Comparison of ENCODE assay signal across 10 mouse cellular contexts in the genomic region with DNA sequence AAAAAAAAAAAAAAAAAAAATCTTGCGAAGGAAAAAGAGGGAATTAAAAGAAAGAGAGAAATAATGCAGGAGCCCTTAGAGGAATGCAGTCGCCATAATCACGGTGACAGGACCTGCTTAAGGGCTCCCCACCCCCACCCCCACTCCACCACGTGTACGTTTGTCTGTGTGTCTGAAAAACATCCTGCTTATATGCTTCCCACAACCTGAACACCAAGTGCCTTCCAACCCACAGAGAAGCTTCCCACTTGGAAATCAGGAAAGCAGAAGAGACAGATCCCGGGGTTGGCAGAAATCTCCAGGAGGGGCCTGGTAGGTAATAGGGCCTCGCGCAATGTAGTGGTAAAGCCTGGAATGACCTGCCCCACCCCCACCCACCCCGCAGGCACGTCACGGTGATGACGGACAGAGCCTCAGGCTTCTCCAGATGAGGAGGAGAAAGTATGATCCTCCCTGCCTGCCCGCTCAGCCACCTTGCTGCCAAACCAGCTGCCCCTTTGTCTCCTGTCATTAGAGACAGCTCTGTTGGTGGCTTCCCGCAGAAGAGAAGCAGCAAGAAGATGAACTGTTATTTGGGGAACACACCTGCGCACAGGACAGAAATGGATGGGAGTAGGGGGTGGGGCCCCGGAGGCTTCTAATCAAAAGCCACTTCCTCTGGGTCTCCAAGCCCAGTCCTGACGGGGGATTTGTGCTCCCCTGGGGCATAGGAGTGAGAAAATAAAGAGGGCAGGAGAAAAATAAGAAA. TPM values are rescaled to one million over a fixed set of nuclear protein-coding genes. Genes with fewer than 3 reads are reported as not detected.
DNase-seq lines count a peak whose midpoint lies in the region; ATAC-seq and TF ChIP-seq lines count a peak whose summit lies in the region.
"Had no signal": no experiment of that assay in that cellular context is flagged by ENCODE, and none has a peak within 500 bp of the region (broad histone marks: within the 10 kb centered on the region; RNA-seq: fewer than 3 reads in every experiment).

No protein-coding gene starts in this region.

- intact Hi-C loops in left cerebral cortex, adult 2 months (cut with DNase I): loop anchor here (2.0 to 10.0 kb wide), 5 partner anchors 15 to 329 kb away; a partner anchor contains a TSS
- intact Hi-C loops in left cerebral cortex, postnatal 4 days (cut with DNase I): loop anchor here (5.0 kb wide), 1 partner anchor 329 kb away; a partner anchor contains a TSS

- peak in 1 of 2 experiments; percentile 24 for DNase-seq in left cerebral cortex, adult 2 months (ENCODE audit: extremely low spot score in 1 of 2, low spot score in 2 of 2)
- DNase-seq in left cerebral cortex, postnatal 4 days: no peak
- DNase-seq in embryonic facial prominence, embryonic 14.5 days (ENCODE audit: low spot score): no peak
- DNase-seq in limb, embryonic 14.5 days (ENCODE audit: low spot score): no peak
- peak; percentile 66 to 76 for DNase-seq in thymus, postnatal 10 days (ENCODE audit: low spot score in 2 of 2)
- no peak for DNase-seq in adrenal gland, adult 2 months
- DNase-seq: gastrocnemius, postnatal 36 days had no signal

- no peak for TF ChIP-seq POLR2A in limb, embryonic 14.5 days (IDR thresholded peaks at IDR 0.05; ENCODE audit: borderline replicate concordance, extremely low read depth, insufficient read depth, insufficient read length)

- H3K27me3 ChIP-seq in embryonic facial prominence, embryonic 14.5 days (replicated peaks; ENCODE audit: control insufficient read depth, insufficient read depth, low read length): peaks cover 19% of the 10 kb centered on the region
- H3K27me3 ChIP-seq in limb, embryonic 14.5 days (ENCODE audit: control insufficient read depth, insufficient read depth, low read length): 0 out of 2 replicates have a peak, but pooled peaks cover 4% of the 10 kb centered on the region

- ATAC-seq in embryonic facial prominence, embryonic 14.5 days (ENCODE audit: low read depth): no peak
- no peak for ATAC-seq in limb, embryonic 14.5 days (ENCODE audit: low FRiP score, low read depth)
- ATAC-seq in cerebellum, adult (ENCODE audit: insufficient number of reproducible peaks, low FRiP score, low TSS enrichment): no peak
- ATAC-seq in monocyte, adult 5-6 weeks (replicated peaks; ENCODE audit: insufficient number of reproducible peaks, low FRiP score, low TSS enrichment, poor library complexity, severe bottlenecking): no peak

- peak overlapping the region; percentile 64; the same call in 1 of the 2 replicates for H3K27ac ChIP-seq in left cerebral cortex, adult 2 months
- no peak overlapping the region for H3K27ac ChIP-seq in embryonic facial prominence, embryonic 14.5 days (replicated peaks; ENCODE audit: low read depth, low read length)
- H3K27ac ChIP-seq in limb, embryonic 14.5 days (replicated peaks; ENCODE audit: low read depth, low read length): no peak overlapping the region

- no peak overlapping the region for H3K9ac ChIP-seq in embryonic facial prominence, embryonic 14.5 days (ENCODE audit: low read depth, low read length)
- H3K9ac ChIP-seq in limb, embryonic 14.5 days (ENCODE audit: low read depth, low read length, severe bottlenecking): peak overlapping the region; percentile 25; the same call in 1 of the 2 replicates

- H3K9me3 ChIP-seq in embryonic facial prominence, embryonic 14.5 days (ENCODE audit: control insufficient read depth, low read length): no peaks in the 10 kb centered on the region
- H3K9me3 ChIP-seq in limb, embryonic 14.5 days (ENCODE audit: control insufficient read depth, low read length): no peaks in the 10 kb centered on the region
- H3K9me3 ChIP-seq: megakaryocyte, embryonic 14.5 days had no signal

- 7% methylated on average over 17 of the region's 17 CpGs for WGBS in embryonic facial prominence, embryonic 14.5 days
- WGBS in limb, embryonic 14.5 days: 5% methylated on average over 16 of the region's 17 CpGs

- peak overlapping the region; percentile 12; the same call in 1 of the 2 replicates for H3K4me2 ChIP-seq in embryonic facial prominence, embryonic 14.5 days (ENCODE audit: low read depth, low read length)
- H3K4me2 ChIP-seq in limb, embryonic 14.5 days (replicated peaks; ENCODE audit: low read depth, low read length, severe bottlenecking): no peak overlapping the region

- TF ChIP-seq CTCF in left cerebral cortex, adult 2 months (IDR thresholded peaks at IDR 0.05): no peak

- H3K4me3 ChIP-seq in left cerebral cortex, adult 2 months: no peak overlapping the region
- H3K4me3 ChIP-seq in embryonic facial prominence, embryonic 14.5 days (ENCODE audit: low read depth, low read length): no peak overlapping the region
- H3K4me3 ChIP-seq in limb, embryonic 14.5 days (replicated peaks; ENCODE audit: low read length): no peak overlapping the region
- H3K4me3 ChIP-seq: megakaryocyte, embryonic 14.5 days had no signal

- H3K36me3 ChIP-seq in embryonic facial prominence, embryonic 14.5 days (ENCODE audit: control insufficient read depth, insufficient read depth, low read length): no peaks in the 10 kb centered on the region
- H3K36me3 ChIP-seq in limb, embryonic 14.5 days (ENCODE audit: control insufficient read depth, insufficient read depth, low read length): no peaks in the 10 kb centered on the region

- H3K4me1 ChIP-seq in embryonic facial prominence, embryonic 14.5 days (ENCODE audit: control insufficient read depth, insufficient read depth, low read length): peaks cover 12% of the 10 kb centered on the region; the same call in 1 of the 2 replicates
- H3K4me1 ChIP-seq in limb, embryonic 14.5 days (ENCODE audit: control insufficient read depth, insufficient read depth, low read length): 0 out of 2 replicates have a peak, but pooled peaks cover 4% of the 10 kb centered on the region

RNA-seq across cellular contexts. Expression of a gene that starts 43.4 kb away (rescaled TPM):
- under 1 TPM; 0.44 to 0.66 TPM for total RNA-seq in left cerebral cortex, adult 2 months (2021)
- total RNA-seq in left cerebral cortex, postnatal 4 days (2021): under 1 TPM; 0.32 to 0.34 TPM
- polyA plus RNA-seq in embryonic facial prominence, embryonic 14.5 days (2014; fragmentation: Nextera tagmentation; extraction: Ambion mirVana): 0.97 and 1.7 TPM in 2 replicates
- polyA plus RNA-seq in limb, embryonic 14.5 days (2012; rRNA removed): 0.36 and 0.90 TPM in 2 replicates
- 0.15 and 1.2 TPM in 2 replicates for polyA plus RNA-seq in limb, embryonic 14.5 days (2014; fragmentation: Nextera tagmentation; extraction: Ambion mirVana)
- total RNA-seq in adrenal gland, adult 2 months (2021): 1 to 10 TPM in 1 of 2 experiments, under 1 TPM in 1; 0.37 to 1.1 TPM
- 0.29 and 1.2 TPM in 2 replicates for polyA plus RNA-seq in adrenal gland, adult 2 months (2012; rRNA removed)
- total RNA-seq in monocyte, adult 5-6 weeks (2017): 25.6 to 67.0 TPM (median 29.1 TPM) in 3 replicates

RNA-seq across cellular contexts. Expression of a gene that starts 50.9 kb away (rescaled TPM):
- not detected for total RNA-seq in left cerebral cortex, adult 2 months (2021)
- total RNA-seq in left cerebral cortex, postnatal 4 days (2021): under 1 TPM; 0.16 to 0.18 TPM
- polyA plus RNA-seq in embryonic facial prominence, embryonic 14.5 days (2014; fragmentation: Nextera tagmentation; extraction: Ambion mirVana): 0.10 TPM in 1 of 2 replicates, not detected in the other
- polyA plus RNA-seq in limb, embryonic 14.5 days (2012; rRNA removed): 0.04 TPM in 2 replicates
- polyA plus RNA-seq in limb, embryonic 14.5 days (2014; fragmentation: Nextera tagmentation; extraction: Ambion mirVana): not detected in 2 replicates
- total RNA-seq in adrenal gland, adult 2 months (2021): not detected
- polyA plus RNA-seq in adrenal gland, adult 2 months (2012; rRNA removed): not detected in 2 replicates
- total RNA-seq in monocyte, adult 5-6 weeks (2017): not detected in 3 replicates
- total RNA-seq: gastrocnemius, postnatal 36 days had no signal

RNA-seq across cellular contexts. Expression of a gene that starts 55.8 kb away (rescaled TPM):
- under 1 TPM; 0.26 to 0.54 TPM for total RNA-seq in left cerebral cortex, adult 2 months (2021)
- under 1 TPM; 0.44 to 0.52 TPM for total RNA-seq in left cerebral cortex, postnatal 4 days (2021)
- 2.2 and 2.9 TPM in 2 replicates for polyA plus RNA-seq in embryonic facial prominence, embryonic 14.5 days (2014; fragmentation: Nextera tagmentation; extraction: Ambion mirVana)
- 1.6 and 1.7 TPM in 2 replicates for polyA plus RNA-seq in limb, embryonic 14.5 days (2012; rRNA removed)
- polyA plus RNA-seq in limb, embryonic 14.5 days (2014; fragmentation: Nextera tagmentation; extraction: Ambion mirVana): 2.6 and 3.7 TPM in 2 replicates
- under 1 TPM; 0.12 to 0.35 TPM for total RNA-seq in adrenal gland, adult 2 months (2021)
- 0.06 and 0.08 TPM in 2 replicates for polyA plus RNA-seq in adrenal gland, adult 2 months (2012; rRNA removed)
- total RNA-seq in monocyte, adult 5-6 weeks (2017): 0.10 to 0.57 TPM in 2 of 3 replicates, not detected in the other

Comparison
In these comparisons a context has a peak if more than half of its experiments do, and no peak if none do; other contexts are left out.
1. DNase-seq: peak in thymus, postnatal 10 days (2 of 2); none in left cerebral cortex, postnatal 4 days (single experiment), embryonic facial prominence, embryonic 14.5 days (single experiment), limb, embryonic 14.5 days (single experiment) and adrenal gland, adult 2 months (single experiment).
2. RNA of a gene that starts 43.4 kb away (total RNA-seq): 25.6 to 67.0 TPM in monocyte, adult 5-6 weeks; 0.37 to 1.1 TPM in adrenal gland, adult 2 months, 0.44 to 0.66 TPM in left cerebral cortex, adult 2 months and 0.32 to 0.34 TPM in left cerebral cortex, postnatal 4 days; every median in the first group is over 10 times any median in the second.